Mouse (Mus musculus) thymus, adult 2 months (tissue): ENCODE data around the gene Accsl. TPM values are rescaled to one million over a fixed set of nuclear protein-coding genes. Genes with fewer than 3 reads are reported as not detected.

Experiments used
- DNase-seq: peaks from one replicate; pipeline ENCODE4 v3.0.0; 2021
- H3K27ac ChIP-seq: fragments of 200-500 bp; 2 replicates; pipeline ENCODE4 v1.5.1; 2012; ENCODE audit warnings: low read length, control low read depth; ENCODE audit not compliant: control insufficient read depth, insufficient read depth
- H3K27me3 ChIP-seq: fragments of 200-500 bp; 2 replicates; pipeline ENCODE4 v1.6.1; 2012; ENCODE audit warnings: mild to moderate bottlenecking, low read length, moderate library complexity, mixed read lengths; ENCODE audit not compliant: control insufficient read depth, insufficient read depth
- H3K36me3 ChIP-seq: fragments of 200-500 bp; 2 replicates; pipeline ENCODE4 v1.6.1; 2012; ENCODE audit warnings: mild to moderate bottlenecking, low read length, moderate library complexity; ENCODE audit not compliant: control insufficient read depth, insufficient read depth
- H3K4me1 ChIP-seq: fragments of 200-500 bp; replicated peaks from 2 replicates; pipeline ENCODE4 v1.6.1; 2012; ENCODE audit warnings: low read length; ENCODE audit not compliant: control insufficient read depth, insufficient read depth
- H3K4me3 ChIP-seq: fragments of 200-500 bp; 2 replicates; pipeline ENCODE4 v1.5.1; 2012; ENCODE audit warnings: mild to moderate bottlenecking, low read length, control low read depth, moderate library complexity; ENCODE audit not compliant: control insufficient read depth, insufficient read depth
- CTCF ChIP-seq: fragments of 200-500 bp; IDR thresholded peaks from 2 replicates; pipeline ENCODE4 v1.5.1; 2012; ENCODE audit warnings: mild to moderate bottlenecking, control low read depth, low read length, moderate library complexity, borderline replicate concordance; ENCODE audit not compliant: control insufficient read depth, poor library complexity, insufficient read depth; ENCODE audit errors: extremely low read depth
- POLR2A ChIP-seq: fragments of 200-500 bp; IDR thresholded peaks from 2 replicates; pipeline ENCODE4 v1.6.1; 2012; ENCODE audit warnings: mild to moderate bottlenecking, low read length, control low read depth, moderate library complexity; ENCODE audit not compliant: control insufficient read depth, poor library complexity, insufficient read depth; ENCODE audit errors: extremely low read depth
- WGBS: fragments of 180-500 bp; shearing (Covaris S2); methylation state at CpG from one replicate; pipeline ENCODE4 v1.1.7; 2018; 5-methylcytosine and 5-hydroxymethylcytosine counted together
- polyA plus RNA-seq: library from polyadenylated mRNA; depleted of rRNA; stranded (reverse); fragments of >200 nt; gene quantifications from 2 replicates; pipeline ENCODE4 v1.2.3, GENCODE M21; 2012

Accsl gene
- polyA plus RNA-seq, 1 experiment, result 0.46 TPM

DNA sequence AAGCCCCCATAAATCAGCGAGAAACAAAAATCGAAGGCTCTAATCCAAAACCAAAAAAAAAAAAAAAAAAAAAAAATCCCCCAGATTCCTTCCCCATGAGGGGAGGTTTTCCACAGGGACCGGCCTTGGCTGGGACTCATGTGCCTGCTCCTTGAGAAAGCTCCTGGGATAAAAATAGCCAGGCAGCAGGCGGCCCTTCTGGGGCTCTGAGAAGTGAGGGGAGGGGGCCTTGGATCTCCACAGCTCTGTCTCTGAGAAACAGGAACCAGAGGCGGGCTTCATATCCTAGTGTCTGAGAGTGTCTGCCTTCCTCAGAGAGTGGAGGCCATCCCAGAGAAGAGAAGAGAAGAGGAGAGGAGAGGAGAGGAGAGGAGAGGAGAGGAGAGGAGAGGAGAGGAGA, 8.0 kb upstream of the Accsl start:
- Histone ChIP-seq H3K4me1 (no peaks in the 10 kb centered on the region), H3K4me3 (no peak overlapping the region), H3K36me3 (no peaks in the 10 kb centered on the region), H3K27me3 (no peaks in the 10 kb centered on the region), H3K27ac (no peak overlapping the region)
- DNase-seq, result no peak
- TF ChIP-seq CTCF (no peak), POLR2A (no peak)
- 73% methylated on average over 5 of the region's 5 CpGs for WGBS

DNA sequence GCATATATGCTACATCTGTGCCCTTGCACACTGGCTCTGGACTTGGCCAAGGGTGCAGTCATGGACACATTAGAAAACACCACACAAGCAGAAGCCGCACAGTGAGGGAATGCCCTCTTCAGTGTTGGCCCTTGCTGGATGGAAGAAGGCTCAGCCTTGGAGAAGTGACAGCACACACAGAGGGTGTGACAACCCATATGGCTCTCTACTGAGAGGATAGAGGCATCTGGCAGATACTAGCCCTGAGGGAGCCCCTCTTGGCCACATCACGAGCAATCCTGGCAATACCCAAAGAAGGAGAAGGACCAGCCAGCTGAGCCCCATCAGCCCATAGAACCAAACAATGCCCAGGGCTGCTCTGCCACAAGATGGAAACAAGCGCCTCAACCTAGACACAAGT, 5.6 kb upstream of the Accsl start:
- H3K4me3 ChIP-seq, result no peak overlapping the region
- H3K27me3 ChIP-seq, result no peaks in the 10 kb centered on the region
- 99% methylated on average over 3 of the region's 3 CpGs for WGBS
- H3K36me3 ChIP-seq, result no peaks in the 10 kb centered on the region
- no peak for TF ChIP-seq POLR2A
- no peak for TF ChIP-seq CTCF
- no peak overlapping the region for H3K27ac ChIP-seq
- no peak for DNase-seq
- no peaks in the 10 kb centered on the region for H3K4me1 ChIP-seq

DNA sequence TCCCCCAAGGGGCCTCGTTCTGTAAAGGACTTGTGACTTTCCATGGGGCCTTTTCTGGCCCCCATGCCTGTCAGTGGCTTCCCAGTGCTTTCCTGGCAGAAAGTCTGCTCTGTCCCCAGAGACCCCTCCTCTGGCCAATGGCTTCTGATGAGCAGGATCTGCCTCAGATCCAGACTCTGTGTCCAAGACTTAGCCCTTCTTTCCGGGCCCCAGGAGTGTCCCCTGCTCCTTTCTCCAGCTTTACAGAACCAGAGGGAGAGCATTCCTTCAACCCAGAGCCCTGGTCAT, 5.2 kb upstream of the Accsl start:
- DNase-seq, result no peak
- Histone ChIP-seq H3K4me1 (no peaks in the 10 kb centered on the region), H3K4me3 (no peak overlapping the region), H3K36me3 (no peaks in the 10 kb centered on the region), H3K27me3 (no peaks in the 10 kb centered on the region), H3K27ac (no peak overlapping the region)
- no peak for TF ChIP-seq CTCF
- 37% methylated on average over 2 of the region's 2 CpGs for WGBS

DNA sequence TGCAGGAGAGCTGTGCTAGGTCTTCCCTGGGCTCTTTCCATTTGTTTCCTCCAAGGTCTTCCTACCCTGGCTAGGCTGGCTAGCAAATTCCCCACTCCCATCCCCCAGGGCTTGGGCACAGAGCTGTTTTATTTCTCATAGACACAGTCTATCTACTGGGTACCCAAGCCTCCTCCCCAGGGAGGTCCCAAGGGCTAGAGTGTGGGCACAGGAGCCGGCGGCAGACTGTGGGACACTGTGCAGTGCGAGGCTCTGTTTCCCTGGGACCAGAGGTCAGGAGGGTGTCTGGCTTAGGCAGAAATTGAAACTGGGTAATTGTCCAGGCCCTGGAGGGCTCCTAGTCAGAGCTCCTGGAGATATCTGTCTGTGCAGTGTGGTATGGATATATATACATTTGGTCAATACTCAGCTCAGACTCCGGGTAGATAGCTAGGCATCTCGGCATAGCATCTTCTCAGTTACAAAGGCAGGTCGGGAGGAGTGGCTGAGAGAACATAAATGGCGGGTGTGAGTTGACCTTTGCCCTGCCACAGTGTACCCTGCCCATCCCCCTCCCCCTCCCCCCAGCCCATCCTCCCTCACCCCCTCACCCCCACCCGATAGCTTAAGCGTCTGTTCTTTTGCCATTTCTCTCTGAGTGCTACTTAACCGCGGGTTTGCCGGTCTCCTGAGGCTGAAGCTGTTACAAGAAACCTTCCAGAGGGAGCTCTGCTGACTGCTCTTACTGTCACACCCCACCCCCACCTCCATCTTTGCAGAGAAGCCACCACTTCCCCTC, 4.7 kb upstream of the Accsl start:
- no peaks in the 10 kb centered on the region for H3K4me1 ChIP-seq

DNA sequence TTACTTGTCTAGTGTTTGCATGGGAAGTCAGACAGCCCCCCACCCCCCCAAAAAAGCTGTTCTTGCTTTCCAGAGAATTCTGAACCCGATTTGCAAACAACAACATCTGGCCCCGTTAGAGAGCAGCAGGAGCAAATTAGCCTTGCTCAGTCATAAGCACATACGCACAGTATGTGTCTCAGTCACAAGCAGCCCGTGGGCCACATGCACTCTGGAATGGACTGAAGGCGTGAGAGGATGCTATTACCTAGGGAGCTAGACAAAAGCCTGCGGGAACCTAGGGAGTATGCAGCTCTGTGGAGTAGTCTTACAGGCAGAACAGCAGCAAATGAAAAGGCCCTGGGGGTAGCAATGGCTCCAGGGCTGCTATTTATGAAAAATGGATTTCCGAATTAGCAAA, 3.3 kb upstream of the Accsl start:
- Histone ChIP-seq H3K27ac (no peak overlapping the region), H3K27me3 (no peaks in the 10 kb centered on the region), H3K4me1 (no peaks in the 10 kb centered on the region), H3K4me3 (no peak overlapping the region), H3K36me3 (no peaks in the 10 kb centered on the region)
- 94% methylated on average over 7 of the region's 7 CpGs for WGBS
- TF ChIP-seq CTCF, result no peak
- no peak for TF ChIP-seq POLR2A
- no peak for DNase-seq

More for the DNA sequence above, 4.7 kb upstream of the Accsl start:
- 38% methylated on average over 12 of the region's 12 CpGs for WGBS
- DNase-seq, result no peak
- no peaks in the 10 kb centered on the region for H3K27me3 ChIP-seq
- H3K36me3 ChIP-seq, result no peaks in the 10 kb centered on the region
- no peak overlapping the region for H3K27ac ChIP-seq
- TF ChIP-seq CTCF (no peak), POLR2A (no peak)
- no peak overlapping the region for H3K4me3 ChIP-seq

DNA sequence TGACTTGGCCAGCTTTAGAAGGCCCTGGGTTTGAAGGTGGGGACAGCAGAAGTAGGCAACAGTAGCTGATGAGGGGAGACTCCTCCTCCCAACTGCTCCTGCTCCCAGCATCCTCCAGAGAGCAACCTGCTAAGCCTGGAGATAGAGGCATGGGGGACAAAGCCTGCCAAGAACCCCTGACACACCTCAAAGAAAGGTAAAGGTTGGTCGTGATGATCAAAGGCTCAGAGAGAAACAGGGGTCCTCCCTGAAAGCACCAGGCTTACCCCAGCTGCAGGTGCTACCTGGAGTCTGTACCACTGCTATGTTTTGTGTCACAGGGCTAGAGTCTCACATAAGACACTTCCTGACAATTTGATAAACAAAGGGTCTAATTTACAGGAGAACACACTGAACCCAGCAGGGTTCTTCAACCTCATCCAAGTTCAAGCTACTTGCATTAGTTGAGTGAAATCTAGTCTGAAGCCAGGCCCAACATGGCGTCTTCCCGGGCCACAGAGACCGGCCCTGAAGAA, 2.5 kb upstream of the Accsl start:
- Histone ChIP-seq H3K4me1 (no peaks in the 10 kb centered on the region), H3K4me3 (no peak overlapping the region), H3K27me3 (no peaks in the 10 kb centered on the region), H3K36me3 (no peaks in the 10 kb centered on the region), H3K27ac (no peak overlapping the region)
- no peak for DNase-seq
- 97% methylated on average over 4 of the region's 4 CpGs for WGBS
- no peak for TF ChIP-seq CTCF
- TF ChIP-seq POLR2A, result no peak

DNA sequence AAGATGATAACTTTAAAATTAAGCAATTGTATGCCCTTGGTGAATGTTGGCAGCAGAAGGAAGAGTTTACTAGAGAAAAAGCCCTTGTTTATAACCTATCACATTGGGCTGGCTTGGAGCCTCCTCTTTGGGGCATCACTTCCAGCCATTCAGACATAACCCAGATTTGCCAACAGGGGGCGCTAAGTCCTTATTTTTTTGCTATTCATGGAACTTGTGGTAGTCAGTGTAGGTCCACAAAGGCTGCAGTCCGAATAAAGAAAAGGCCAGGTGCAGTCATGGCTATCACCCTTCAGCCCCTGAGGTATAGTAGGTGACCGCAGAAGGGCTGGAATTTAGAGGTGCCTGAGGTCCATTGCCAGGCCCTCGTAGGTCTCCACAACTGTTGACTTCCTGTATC, 1.9 kb upstream of the Accsl start:
- TF ChIP-seq POLR2A, result no peak
- peak; percentile 21; the same call in 1 of the 2 replicates for TF ChIP-seq CTCF
- Histone ChIP-seq H3K27me3 (no peaks in the 10 kb centered on the region), H3K4me3 (no peak overlapping the region), H3K36me3 (no peaks in the 10 kb centered on the region), H3K4me1 (no peaks in the 10 kb centered on the region), H3K27ac (no peak overlapping the region)
- WGBS, result 50% methylated on average over 4 of the region's 4 CpGs
- DNase-seq, result peak; percentile 41
